Mouse (Mus musculus) hindbrain, postnatal 0 days (tissue): Measurements from ENCODE around the gene Nfkbib. TPM values are rescaled to one million over a fixed set of nuclear protein-coding genes. Genes with fewer than 3 reads are reported as not detected.

ENCODE experiments used
- ATAC-seq: fragments of 200-750 bp; cut with Nextera tagmentation; 2 replicates; pipeline ENCODE4 v1.8.0; 2017; ENCODE audit warnings: mild to moderate bottlenecking, moderate TSS enrichment, moderate library complexity
- DNase-seq: peaks from one replicate; pipeline ENCODE4 v3.0.0-alpha.2; 2015; ENCODE audit warnings: low spot score
- H3K27ac ChIP-seq: fragments of 300-500 bp; sonication (generic); 2 replicates; pipeline ENCODE4 v1.5.1; 2014; ENCODE audit warnings: mild to moderate bottlenecking
- H3K27me3 ChIP-seq: fragments of 300-500 bp; sonication (generic); 2 replicates; pipeline ENCODE4 v1.6.1; 2014; ENCODE audit warnings: low read length, mixed read lengths; ENCODE audit not compliant: insufficient read depth
- H3K36me3 ChIP-seq: fragments of 300-500 bp; sonication (generic); 2 replicates; pipeline ENCODE4 v1.6.1; 2014; ENCODE audit warnings: low read length, mixed read lengths; ENCODE audit not compliant: insufficient read depth
- H3K4me1 ChIP-seq: fragments of 300-500 bp; sonication (generic); 2 replicates; pipeline ENCODE4 v1.6.1; 2014; ENCODE audit warnings: antibody characterized with exemption, low read length, mixed read lengths; ENCODE audit not compliant: insufficient read depth
- H3K4me2 ChIP-seq: fragments of 300-500 bp; sonication (generic); 2 replicates; pipeline ENCODE4 v1.6.1; 2014; ENCODE audit warnings: low read depth, mild to moderate bottlenecking, low read length, moderate library complexity, mixed read lengths
- H3K4me3 ChIP-seq: fragments of 300-500 bp; sonication (generic); 2 replicates; pipeline ENCODE4 v1.5.1; 2014; ENCODE audit warnings: low read length
- H3K9ac ChIP-seq: fragments of 300-500 bp; sonication (generic); replicated peaks from 2 replicates; pipeline ENCODE4 v1.6.1; 2014; ENCODE audit warnings: mild to moderate bottlenecking, low read length, moderate library complexity, mixed read lengths
- H3K9me3 ChIP-seq: fragments of 300-500 bp; sonication (generic); 2 replicates; pipeline ENCODE4 v1.6.1; 2016; ENCODE audit warnings: low read length, mixed read lengths
- CTCF ChIP-seq: IDR thresholded peaks from 2 replicates; pipeline ENCODE4 v1.5.1; 2016; ENCODE audit warnings: antibody characterized with exemption, control low read depth, low read depth
- WGBS: fragments of 180-500 bp; shearing (Covaris S2); extraction: QIAGEN DNeasy Blood & Tissue Kit; methylation state at CpG from one replicate; pipeline ENCODE4 v1.1.7; 2014; 5-methylcytosine and 5-hydroxymethylcytosine counted together
- polyA plus RNA-seq: library from polyadenylated mRNA; unstranded; fragments of >200 nt; fragmentation: Nextera tagmentation; extraction: Ambion mirVana; gene quantifications from 2 replicates; pipeline ENCODE4 v1.2.1, GENCODE M21; 2015
- total RNA-seq: library from RNA; depleted of rRNA; stranded (reverse); fragments of >200 nt; gene quantifications from 2 replicates; pipeline ENCODE4 v1.2.3, GENCODE M21; 2014

Nfkbib gene
- total and polyA plus RNA-seq, 2 experiments from 2014 or later = 22.7 to 67.9 TPM

DNA sequence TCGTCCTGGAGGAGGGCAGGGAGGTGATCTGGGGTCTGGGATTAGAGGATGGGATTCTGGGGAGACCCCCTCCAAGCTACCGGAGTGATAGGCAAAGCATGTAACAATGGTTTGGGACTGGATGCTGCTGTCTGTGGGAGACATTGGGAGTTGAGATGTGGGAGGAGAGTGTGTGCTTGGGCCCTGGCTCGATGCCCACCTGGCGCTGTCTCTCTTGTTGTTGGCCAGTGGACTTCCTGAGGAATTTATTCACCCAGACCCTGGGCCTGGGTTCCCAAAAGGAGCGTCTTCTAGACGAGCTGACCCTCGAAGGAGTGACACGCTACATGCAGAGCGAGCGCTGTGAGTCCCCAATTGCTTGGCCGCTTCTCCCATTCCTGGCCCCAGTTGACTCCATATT, 4.6 kb upstream of the Nfkbib start:
- H3K4me2 ChIP-seq = no peak overlapping the region
- peaks cover 9% of the 10 kb centered on the region for H3K4me1 ChIP-seq
- no peak overlapping the region for H3K9ac ChIP-seq
- no peaks in the 10 kb centered on the region for H3K36me3 ChIP-seq
- H3K27ac ChIP-seq = no peak overlapping the region
- H3K4me3 ChIP-seq = no peak overlapping the region
- ATAC-seq (no peak), DNase-seq (no peak)
- TF ChIP-seq CTCF = no peak
- H3K27me3 ChIP-seq = no peaks in the 10 kb centered on the region
- no peaks in the 10 kb centered on the region for H3K9me3 ChIP-seq
- 72% methylated on average over 11 of the region's 11 CpGs for WGBS

- peaks cover 14% of the 10 kb centered on the region for H3K4me1 ChIP-seq
- TF ChIP-seq CTCF = no peak
- no peak overlapping the region for H3K4me3 ChIP-seq
- H3K27ac ChIP-seq = no peak overlapping the region
- ATAC-seq (no peak), DNase-seq (no peak)
- no peaks in the 10 kb centered on the region for H3K27me3 ChIP-seq
- WGBS = 90% methylated on average over 3 of the region's 3 CpGs
- no peaks in the 10 kb centered on the region for H3K9me3 ChIP-seq
- no peak overlapping the region for H3K4me2 ChIP-seq
- H3K36me3 ChIP-seq = no peaks in the 10 kb centered on the region
- H3K9ac ChIP-seq = no peak overlapping the region
Measured at GRCm38 (mm10) chr7:28770309-28770708, 3.0 kb upstream of the Nfkbib start.

DNA sequence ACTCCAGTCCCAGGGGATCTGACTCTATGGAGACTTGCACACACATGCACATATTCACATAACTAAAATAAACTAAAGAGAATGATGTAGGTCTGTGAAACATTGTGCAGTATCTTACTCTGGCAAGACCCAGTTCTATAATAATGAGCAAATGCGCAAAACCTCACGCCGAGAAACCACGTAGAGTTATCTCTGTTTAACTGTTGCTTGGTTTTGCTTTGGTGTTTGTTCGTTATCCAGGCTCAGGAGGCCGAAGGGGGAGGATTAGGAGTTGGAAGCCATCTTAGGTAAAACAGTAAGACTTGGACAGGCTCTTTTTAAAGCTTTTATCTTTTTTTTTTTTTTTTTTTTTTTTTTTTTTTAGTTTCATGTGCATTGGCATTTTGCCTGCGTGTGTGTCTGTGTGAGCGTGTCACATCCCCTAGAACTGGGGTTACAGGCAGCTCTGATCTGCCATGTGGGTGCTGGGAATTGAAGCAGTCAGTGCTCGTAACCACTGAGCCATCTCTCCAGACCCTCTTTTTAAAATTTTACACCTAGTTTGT, 2.2 kb upstream of the Nfkbib start:
- WGBS = 85% methylated on average over 9 of the region's 9 CpGs
- ATAC-seq = no peak
- no peak for TF ChIP-seq CTCF

DNA sequence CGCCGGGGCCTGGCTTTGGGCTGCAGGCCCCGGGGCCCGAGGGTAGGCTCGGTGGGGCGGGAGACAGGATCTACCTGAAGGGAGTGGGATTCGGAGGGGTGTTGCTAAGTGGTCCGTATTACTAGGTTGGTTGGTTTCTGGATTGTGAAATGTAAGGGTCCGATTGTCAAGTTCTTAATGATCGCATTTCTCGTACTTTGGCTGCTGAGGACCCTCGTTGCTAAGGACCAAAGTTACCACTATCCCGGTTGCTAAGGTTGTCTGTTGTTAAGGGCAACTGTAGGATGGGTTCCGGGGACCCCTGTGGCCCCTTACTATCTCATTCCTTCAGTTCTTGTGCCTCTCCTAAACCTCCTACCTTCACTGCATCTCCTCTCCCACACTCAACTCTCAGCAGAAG, 402 bp downstream of the Nfkbib start:
- peaks cover 16% of the 10 kb centered on the region for H3K4me1 ChIP-seq
- H3K9ac ChIP-seq = peak overlapping the region; percentile 67
- H3K36me3 ChIP-seq = peaks cover 2% of the 10 kb centered on the region; the same call in 1 of the 2 replicates
- no peaks in the 10 kb centered on the region for H3K27me3 ChIP-seq
- peak overlapping the region; percentile 81 for H3K4me3 ChIP-seq
- peak; percentile 33 for DNase-seq
- no peak overlapping the region for H3K27ac ChIP-seq
- no peak for TF ChIP-seq CTCF
- ATAC-seq = no peak; the same call in 1 of the 2 replicates
- H3K9me3 ChIP-seq = no peaks in the 10 kb centered on the region
- H3K4me2 ChIP-seq = peak overlapping the region; percentile 70
- 1% methylated on average over 14 of the region's 14 CpGs for WGBS

More for the DNA sequence above, 2.2 kb upstream of the Nfkbib start:
- Histone ChIP-seq H3K4me2 (no peak overlapping the region), H3K9me3 (no peaks in the 10 kb centered on the region), H3K27me3 (no peaks in the 10 kb centered on the region), H3K4me1 (peaks cover 21% of the 10 kb centered on the region), H3K27ac (no peak overlapping the region), H3K9ac (no peak overlapping the region), H3K4me3 (no peak overlapping the region), H3K36me3 (no peaks in the 10 kb centered on the region)
- no peak for DNase-seq

GRCm38 (mm10) chr7:28766173-28766879, 986 bp downstream of the Nfkbib start, which contains the start of gene Sirt2:
Sirt2 (plus strand) TSS chr7:28766735.
- no peaks in the 10 kb centered on the region for H3K27me3 ChIP-seq
- WGBS = under 1% methylated on average over 45 of the region's 45 CpGs
- H3K4me2 ChIP-seq = peak within 1 kb of the TSS; percentile 76
- H3K36me3 ChIP-seq = peaks cover 8% of the 10 kb centered on the region; the same call in 1 of the 2 replicates
- ATAC-seq (peak; percentile 99), DNase-seq (peak; percentile 99)
- H3K9ac ChIP-seq = peak within 1 kb of the TSS; percentile 69
- H3K27ac ChIP-seq = peak within 1 kb of the TSS; percentile 68; the same call in 1 of the 2 replicates
- peaks cover 16% of the 10 kb centered on the region for H3K4me1 ChIP-seq
- peak within 1 kb of the TSS; percentile 81 for H3K4me3 ChIP-seq
- TF ChIP-seq CTCF = peak; percentile 19; the same call in 1 of the 2 replicates
- H3K9me3 ChIP-seq = no peaks in the 10 kb centered on the region

- Histone ChIP-seq H3K4me2 (peak overlapping the region; percentile 76), H3K36me3 (peaks cover 12% of the 10 kb centered on the region), H3K27me3 (no peaks in the 10 kb centered on the region), H3K27ac (no peak overlapping the region), H3K4me1 (peaks cover 16% of the 10 kb centered on the region), H3K9ac (peak overlapping the region; percentile 69; the same call in 1 of the 2 replicates), H3K9me3 (no peaks in the 10 kb centered on the region), H3K4me3 (peak overlapping the region; percentile 81)
- TF ChIP-seq CTCF = no peak
- WGBS = 85% methylated on average over 6 of the region's 6 CpGs
- no peak for DNase-seq
- no peak for ATAC-seq
Measured at GRCm38 (mm10) chr7:28765211-28765610, 2.1 kb downstream of the Nfkbib start.

DNA sequence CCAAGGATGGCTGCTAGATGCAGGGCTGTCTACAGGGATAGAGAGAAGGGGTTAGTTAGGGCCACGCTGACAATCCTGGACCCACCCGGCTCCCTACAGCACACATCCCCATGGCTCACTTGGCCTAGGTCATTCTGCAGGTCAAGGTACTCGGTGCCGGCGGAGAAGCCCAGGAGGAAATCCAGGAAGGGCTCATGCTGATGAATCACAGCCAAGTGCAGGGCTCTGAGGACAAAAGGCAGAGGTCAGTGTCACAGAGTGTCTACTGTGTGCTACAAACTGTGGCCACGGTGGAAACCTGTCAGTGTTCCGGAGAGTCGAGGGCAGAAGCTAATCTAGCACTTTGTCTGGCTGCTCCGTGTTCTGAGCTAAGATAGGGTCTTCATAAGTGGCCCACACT, 5.4 kb downstream of the Nfkbib start:
- Histone ChIP-seq H3K4me1 (peaks cover 12% of the 10 kb centered on the region; the same call in 1 of the 2 replicates), H3K27me3 (no peaks in the 10 kb centered on the region), H3K9me3 (no peaks in the 10 kb centered on the region), H3K9ac (no peak overlapping the region), H3K4me2 (no peak overlapping the region), H3K27ac (no peak overlapping the region), H3K4me3 (no peak overlapping the region), H3K36me3 (peaks cover 21% of the 10 kb centered on the region)
- TF ChIP-seq CTCF = no peak
- DNase-seq (no peak), ATAC-seq (no peak)
- WGBS = 94% methylated on average over 9 of the region's 9 CpGs
